Mouse (Mus musculus) C2C12 (cell line): ENCODE measurements at regions not wholly inside any gene's neighbourhood (a gene's known extent, or its start where the extent isn't known, plus 50 kb on each side); places are given as distances from the start of the nearest gene placed in this dataset.
A peak's percentile ranks its signal among the peaks of the same experiment; 100 is the strongest.

Source experiments
- CEBPB ChIP-seq: IDR thresholded peaks from one replicate; pipeline ENCODE4 v1.6.1; 2011; ENCODE audit warnings: low read depth, mild to moderate bottlenecking, control low read depth, moderate library complexity
- CTCF ChIP-seq: IDR thresholded peaks from one replicate; pipeline ENCODE4 v1.5.1; 2011; ENCODE audit not compliant: control insufficient read depth, insufficient read depth, insufficient read length
- MAX ChIP-seq: IDR thresholded peaks from one replicate; pipeline ENCODE4 v1.6.1; 2011; ENCODE audit warnings: mild to moderate bottlenecking, control low read depth
- USF1 ChIP-seq: IDR thresholded peaks from one replicate; pipeline ENCODE4 v1.6.1; 2011; ENCODE audit warnings: low read depth, mild to moderate bottlenecking, control low read depth, moderate library complexity

DNA sequence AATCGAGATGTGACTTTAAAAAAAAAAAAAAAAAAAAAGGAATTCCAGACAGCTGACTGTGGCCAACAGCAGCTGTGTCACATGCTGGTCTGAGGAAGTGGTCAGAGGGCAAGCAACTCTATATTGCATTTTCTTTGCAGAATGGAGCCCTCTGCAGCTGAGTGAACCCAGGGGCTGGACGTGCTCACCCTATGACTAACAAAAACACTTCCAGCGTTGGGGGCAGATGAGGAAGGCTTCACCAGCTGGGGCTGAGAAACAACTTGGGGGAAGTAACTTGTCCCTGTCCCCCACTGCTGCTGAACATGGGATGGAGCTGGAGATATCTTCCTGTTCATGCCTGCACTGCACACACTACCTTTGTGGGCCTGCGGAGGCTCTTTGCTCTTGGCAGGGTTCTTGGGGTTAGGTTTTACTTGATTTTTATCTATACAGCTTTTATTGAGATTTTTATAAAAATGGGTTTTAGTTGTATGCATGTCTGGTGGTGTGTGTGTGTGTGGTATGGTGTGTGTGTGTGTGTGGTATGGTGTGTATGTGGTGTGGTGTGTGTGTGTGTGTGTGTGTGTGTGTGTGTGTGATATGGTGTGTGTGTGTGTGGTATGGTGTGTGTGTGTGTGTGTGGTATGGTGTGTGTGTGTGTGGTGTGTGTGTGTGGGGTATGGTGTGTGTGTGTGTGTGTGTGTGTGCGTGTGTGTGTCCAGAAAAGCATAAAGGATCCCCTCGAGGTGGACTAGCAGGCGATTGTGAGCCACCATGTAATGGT is 57.0 kb upstream of the Itm2b start:
- peak; percentile 89 for TF ChIP-seq USF1
- no peak for TF ChIP-seq CTCF
- TF ChIP-seq CEBPB: no peak
- peak; percentile 79 for TF ChIP-seq MAX
